Comparison of ENCODE assay signal across 28 mouse cellular contexts in the genomic region with DNA sequence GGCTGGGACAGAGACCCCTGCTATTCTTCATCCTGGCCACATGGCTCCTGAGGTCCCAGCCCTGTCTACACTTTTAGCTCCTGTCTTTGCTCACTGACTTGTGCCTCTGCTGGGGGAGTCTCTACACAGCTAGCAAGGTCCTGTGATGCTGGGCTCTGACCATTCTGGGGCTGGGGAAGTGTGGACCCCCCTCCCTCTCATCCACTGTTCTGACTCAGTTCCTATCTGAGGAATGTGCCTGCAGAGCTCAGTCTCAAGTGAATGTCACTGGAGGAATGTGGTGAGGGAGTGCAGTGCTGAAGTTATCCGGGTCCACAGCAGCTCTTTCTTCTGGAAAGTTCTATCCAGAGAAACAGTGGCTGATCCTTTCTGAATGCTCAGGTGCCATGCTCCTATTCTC. TPM values are rescaled to one million over a fixed set of nuclear protein-coding genes. Genes with fewer than 3 reads are reported as not detected.
DNase-seq lines count a peak whose midpoint lies in the region; ATAC-seq and TF ChIP-seq lines count a peak whose summit lies in the region.
"Had no signal": no experiment of that assay in that cellular context is flagged by ENCODE, and none has a peak within 500 bp of the region (broad histone marks: within the 10 kb centered on the region; RNA-seq: fewer than 3 reads in every experiment).

No protein-coding gene starts in this region.

- no peak overlapping the region for H3K4me2 ChIP-seq in heart, embryonic 14.5 days (ENCODE audit: low read length)
- no peak overlapping the region for H3K4me2 ChIP-seq in liver, embryonic 12.5 days
- H3K4me2 ChIP-seq in liver, postnatal 0 days (ENCODE audit: low read depth, low read length), result no peak overlapping the region
- H3K4me2 ChIP-seq in midbrain, embryonic 11.5 days, result no peak overlapping the region
- H3K4me2 ChIP-seq: embryonic facial prominence, embryonic 12.5 days; hindbrain, embryonic 13.5 days; liver, embryonic 15.5 days; midbrain, embryonic 15.5 days; neural tube, embryonic 15.5 days; stomach, embryonic 15.5 days had no signal

- peak; percentile 87 for ATAC-seq in heart, embryonic 14.5 days (ENCODE audit: insufficient number of reproducible peaks, insufficient read depth, low FRiP score, low read depth)
- ATAC-seq in liver, embryonic 12.5 days, result peak; percentile 40; the same call in 1 of the 2 replicates
- ATAC-seq in liver, postnatal 0 days, result no peak
- no peak for ATAC-seq in midbrain, embryonic 11.5 days (ENCODE audit: low FRiP score)
- ATAC-seq: forebrain, embryonic 14.5 days; intestine, embryonic 16.5 days; midbrain, embryonic 15.5 days; Patski had no signal

- peak overlapping the region; percentile 72 to 82 for H3K27ac ChIP-seq in heart, embryonic 14.5 days (replicated peaks in 1 of 2; ENCODE audit: control insufficient read depth in 1 of 2, insufficient read depth in 1 of 2, low read depth in 2 of 2, low read length in 2 of 2)
- H3K27ac ChIP-seq in liver, embryonic 12.5 days, result no peak overlapping the region
- no peak overlapping the region for H3K27ac ChIP-seq in liver, postnatal 0 days (ENCODE audit: low read depth)
- H3K27ac ChIP-seq in midbrain, embryonic 11.5 days (ENCODE audit: low read depth, low read length), result no peak overlapping the region
- H3K27ac ChIP-seq in midbrain, embryonic 10.5 days (replicated peaks), result no peak overlapping the region
- H3K27ac ChIP-seq: embryonic facial prominence, embryonic 12.5 days; hindbrain, embryonic 13.5 days; liver, embryonic 15.5 days; macrophage; midbrain, embryonic 15.5 days; neural tube, embryonic 15.5 days; stomach, embryonic 15.5 days had no signal

- H3K4me3 ChIP-seq in heart, embryonic 14.5 days (ENCODE audit: control insufficient read depth in 1 of 2, insufficient read depth in 1 of 2, low read depth in 1 of 2, low read length in 2 of 2), result no peak overlapping the region
- H3K4me3 ChIP-seq in liver, embryonic 12.5 days, result no peak overlapping the region
- H3K4me3 ChIP-seq in liver, postnatal 0 days (ENCODE audit: low read depth, low read length), result no peak overlapping the region
- no peak overlapping the region for H3K4me3 ChIP-seq in midbrain, embryonic 11.5 days (ENCODE audit: low read depth, low read length)
- no peak overlapping the region for H3K4me3 ChIP-seq in midbrain, embryonic 10.5 days
- H3K4me3 ChIP-seq: embryonic facial prominence, embryonic 12.5 days; hindbrain, embryonic 13.5 days; liver, embryonic 15.5 days; midbrain, embryonic 15.5 days; neural tube, embryonic 15.5 days; stomach, embryonic 15.5 days had no signal

- no peak for DNase-seq in heart, adult 11 months
- DNase-seq in liver, postnatal 0 days, result no peak
- peak; percentile 2 for DNase-seq in midbrain, embryonic 11.5 days (ENCODE audit: low spot score, missing footprints)
- DNase-seq in midbrain, embryonic 10.5 days (ENCODE audit: low spot score), result no peak
- DNase-seq in heart, postnatal 4 days, result peak; percentile 40
- no peak for DNase-seq in thymus, postnatal 36 days
- DNase-seq: cerebellum, adult 11 months; cerebellum, adult 9-10 months; cerebellum, postnatal 36 days; embryo, embryonic 11 days; gastrocnemius, postnatal 14 days; kidney, adult 8-10 months; kidney, postnatal 10 days; liver; retina, postnatal 1 day; right cerebral cortex, postnatal 14 days had no signal

- no peak for TF ChIP-seq EP300 in liver, postnatal 0 days (IDR thresholded peaks at IDR 0.05; ENCODE audit: low read depth)

- no peaks in the 10 kb centered on the region for H3K27me3 ChIP-seq in heart, embryonic 14.5 days (ENCODE audit: control insufficient read depth, insufficient read depth, low read length)
- H3K27me3 ChIP-seq in liver, embryonic 12.5 days (replicated peaks), result no peaks in the 10 kb centered on the region
- H3K27me3 ChIP-seq in liver, postnatal 0 days (ENCODE audit: insufficient read depth, low read length), result no peaks in the 10 kb centered on the region
- H3K27me3 ChIP-seq in midbrain, embryonic 11.5 days (ENCODE audit: control insufficient read depth, insufficient read depth, low read length), result no peaks in the 10 kb centered on the region
- H3K27me3 ChIP-seq in midbrain, embryonic 10.5 days (ENCODE audit: low read depth, poor library complexity, severe bottlenecking), result peaks cover 52% of the 10 kb centered on the region
- H3K27me3 ChIP-seq: embryonic facial prominence, embryonic 12.5 days; liver, embryonic 15.5 days; midbrain, embryonic 15.5 days; neural tube, embryonic 15.5 days; Patski; stomach, embryonic 15.5 days had no signal

- no peak for TF ChIP-seq CTCF in liver, postnatal 0 days (IDR thresholded peaks at IDR 0.05; ENCODE audit: low read depth)

- H3K9me3 ChIP-seq in heart, embryonic 14.5 days (ENCODE audit: control insufficient read depth, low read length), result no peaks in the 10 kb centered on the region
- no peaks in the 10 kb centered on the region for H3K9me3 ChIP-seq in liver, embryonic 12.5 days (replicated peaks)
- H3K9me3 ChIP-seq in liver, postnatal 0 days (ENCODE audit: low read length), result no peaks in the 10 kb centered on the region
- no peaks in the 10 kb centered on the region for H3K9me3 ChIP-seq in midbrain, embryonic 11.5 days (ENCODE audit: control insufficient read depth, low read length)
- H3K9me3 ChIP-seq in midbrain, embryonic 10.5 days (replicated peaks), result no peaks in the 10 kb centered on the region
- H3K9me3 ChIP-seq: embryonic facial prominence, embryonic 12.5 days; hindbrain, embryonic 13.5 days; liver, embryonic 15.5 days; midbrain, embryonic 15.5 days; neural tube, embryonic 15.5 days; stomach, embryonic 15.5 days had no signal

- WGBS in heart, embryonic 14.5 days, result 7% methylated on average over 1 of the region's 1 CpGs
- 27% methylated on average over 1 of the region's 1 CpGs for WGBS in liver, embryonic 12.5 days (ENCODE audit: insufficient replicate concordance)
- WGBS in liver, postnatal 0 days (ENCODE audit: insufficient replicate concordance), result 27% methylated on average over 1 of the region's 1 CpGs
- 64% methylated on average over 1 of the region's 1 CpGs for WGBS in midbrain, embryonic 11.5 days
- WGBS in midbrain, embryonic 10.5 days, result 79% methylated on average over 1 of the region's 1 CpGs

- H3K4me1 ChIP-seq in heart, embryonic 14.5 days (ENCODE audit: control insufficient read depth in 2 of 2, insufficient read depth in 2 of 2, low read length in 2 of 2), result peaks cover 31 to 32% of the 10 kb centered on the region in 2 experiments
- H3K4me1 ChIP-seq in liver, embryonic 12.5 days, result peaks cover 6% of the 10 kb centered on the region; the same call in 1 of the 2 replicates
- peaks cover 9% of the 10 kb centered on the region; the same call in 1 of the 2 replicates for H3K4me1 ChIP-seq in liver, postnatal 0 days (ENCODE audit: insufficient read depth)
- no peaks in the 10 kb centered on the region for H3K4me1 ChIP-seq in midbrain, embryonic 11.5 days (ENCODE audit: control insufficient read depth, insufficient read depth, low read length)
- H3K4me1 ChIP-seq in midbrain, embryonic 10.5 days, result peaks cover 19% of the 10 kb centered on the region
- H3K4me1 ChIP-seq: stomach, embryonic 15.5 days had no signal

- no peak overlapping the region for H3K9ac ChIP-seq in heart, embryonic 14.5 days (ENCODE audit: low read length)
- no peak overlapping the region for H3K9ac ChIP-seq in liver, embryonic 12.5 days
- no peak overlapping the region for H3K9ac ChIP-seq in liver, postnatal 0 days (replicated peaks)
- no peak overlapping the region for H3K9ac ChIP-seq in midbrain, embryonic 11.5 days (ENCODE audit: low read length)
- H3K9ac ChIP-seq: embryonic facial prominence, embryonic 12.5 days; hindbrain, embryonic 13.5 days; liver, embryonic 15.5 days; midbrain, embryonic 15.5 days; neural tube, embryonic 15.5 days; stomach, embryonic 15.5 days had no signal

- H3K36me3 ChIP-seq in heart, embryonic 14.5 days (ENCODE audit: control insufficient read depth, insufficient read depth, low read length), result no peaks in the 10 kb centered on the region
- H3K36me3 ChIP-seq in liver, embryonic 12.5 days, result no peaks in the 10 kb centered on the region
- no peaks in the 10 kb centered on the region for H3K36me3 ChIP-seq in liver, postnatal 0 days (replicated peaks; ENCODE audit: insufficient read depth, low read length)
- no peaks in the 10 kb centered on the region for H3K36me3 ChIP-seq in midbrain, embryonic 11.5 days (ENCODE audit: control insufficient read depth, insufficient read depth, low read length)
- H3K36me3 ChIP-seq in midbrain, embryonic 10.5 days, result no peaks in the 10 kb centered on the region
- H3K36me3 ChIP-seq: embryonic facial prominence, embryonic 12.5 days; hindbrain, embryonic 13.5 days; liver, embryonic 15.5 days; midbrain, embryonic 15.5 days; neural tube, embryonic 15.5 days; stomach, embryonic 15.5 days had no signal

RNA-seq across cellular contexts. Expression of a gene that starts 39.4 kb away (rescaled TPM):
- 5.2 and 5.7 TPM in 2 replicates for polyA plus RNA-seq in heart, embryonic 14.5 days (2014; fragmentation: Nextera tagmentation; extraction: Ambion mirVana)
- 3.9 and 4.2 TPM in 2 replicates for polyA plus RNA-seq in liver, embryonic 12.5 days (2016; fragmentation: Nextera tagmentation; extraction: Ambion mirVana)
- 13.3 and 13.9 TPM in 2 replicates for polyA plus RNA-seq in liver, postnatal 0 days (2015; fragmentation: Nextera tagmentation; extraction: Ambion mirVana)
- 6.7 and 6.9 TPM in 2 replicates for polyA plus RNA-seq in midbrain, embryonic 11.5 days (2014; fragmentation: Nextera tagmentation; extraction: Ambion mirVana)
- 7.5 and 7.6 TPM in 2 replicates for polyA plus RNA-seq in midbrain, embryonic 10.5 days (2016; fragmentation: Nextera tagmentation; extraction: Ambion mirVana)
- total RNA-seq in heart, postnatal 4 days (2021), result 10 to 100 TPM; 39.0 to 43.2 TPM

Comparison
In these comparisons a context has a peak if more than half of its experiments do, and no peak if none do; other contexts are left out.
1. ATAC-seq: peak in heart, embryonic 14.5 days (single experiment) and liver, embryonic 12.5 days (single experiment); none in liver, postnatal 0 days (single experiment) and midbrain, embryonic 11.5 days (single experiment).
2. DNase-seq: peak in midbrain, embryonic 11.5 days (single experiment) and heart, postnatal 4 days (single experiment); none in heart, adult 11 months (single experiment), liver, postnatal 0 days (single experiment), midbrain, embryonic 10.5 days (single experiment) and thymus, postnatal 36 days (0 of 2).
3. H3K27ac ChIP-seq: peak in heart, embryonic 14.5 days (2 of 2); none in liver, embryonic 12.5 days (single experiment), liver, postnatal 0 days (single experiment), midbrain, embryonic 11.5 days (single experiment) and midbrain, embryonic 10.5 days (single experiment).